Mouse (Mus musculus) adrenal gland, postnatal 25 days (tissue): ENCODE measurements around the gene Syvn1. TPM values are rescaled to one million over a fixed set of nuclear protein-coding genes. Genes with fewer than 3 reads are reported as not detected.
"Not testable (repeated sequence)": the region's sequence is repeated elsewhere in the genome, so short reads cannot be mapped to it uniquely, and the experiment has no call there.

Experiments
- DNase-seq: peaks from one replicate; pipeline ENCODE4 v3.0.0; 2021; ENCODE audit warnings: mixed read lengths
- total RNA-seq: library from RNA; stranded (reverse); gene quantifications from 2 replicates; pipeline ENCODE4 v1.2.3, GENCODE M21; 2021

Gene Syvn1
- total RNA-seq, 1 experiment from 2014 or later, result 59.7 TPM

DNA sequence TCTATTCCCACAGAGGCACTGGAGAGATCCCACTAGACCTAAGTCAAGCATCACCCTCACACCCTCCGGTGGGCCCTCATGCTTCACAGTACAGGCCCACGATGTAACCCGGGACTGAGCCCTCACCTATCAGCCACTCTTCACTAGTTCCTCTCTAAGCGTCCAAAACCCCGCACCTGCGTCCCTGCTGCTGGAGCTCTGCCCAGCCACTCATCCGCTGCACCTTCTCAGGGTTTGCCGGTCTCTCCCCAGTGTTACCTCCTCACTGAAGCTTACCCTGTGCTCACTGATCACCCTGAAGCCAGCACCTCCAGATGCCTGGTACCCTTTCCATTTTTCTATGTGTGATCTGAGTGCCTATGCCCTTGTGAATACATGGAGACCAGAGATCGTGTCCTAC, 4.1 kb upstream of the Syvn1 start:
- DNase-seq, result no peak

DNA sequence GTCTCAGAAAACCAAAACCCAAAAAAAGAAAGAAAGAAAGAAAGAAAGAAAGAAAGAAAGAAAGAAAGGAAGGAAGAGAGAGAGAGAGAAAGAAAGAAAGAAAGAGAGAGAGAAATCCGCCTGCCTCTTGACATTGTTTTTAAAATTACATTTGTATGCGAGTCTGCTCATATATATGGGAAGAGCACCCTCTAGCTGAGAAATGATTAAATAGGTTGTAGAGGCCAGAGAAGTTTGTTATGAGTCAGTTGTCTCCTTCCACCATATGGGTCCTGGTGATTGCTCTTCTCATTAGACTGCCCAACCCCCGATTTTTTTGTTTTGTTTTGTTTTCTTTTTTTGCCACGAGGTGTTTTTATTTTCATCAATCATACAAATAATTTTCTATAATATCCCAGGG, 2.3 kb upstream of the Syvn1 start:
- not testable (repeated sequence) for DNase-seq

DNA sequence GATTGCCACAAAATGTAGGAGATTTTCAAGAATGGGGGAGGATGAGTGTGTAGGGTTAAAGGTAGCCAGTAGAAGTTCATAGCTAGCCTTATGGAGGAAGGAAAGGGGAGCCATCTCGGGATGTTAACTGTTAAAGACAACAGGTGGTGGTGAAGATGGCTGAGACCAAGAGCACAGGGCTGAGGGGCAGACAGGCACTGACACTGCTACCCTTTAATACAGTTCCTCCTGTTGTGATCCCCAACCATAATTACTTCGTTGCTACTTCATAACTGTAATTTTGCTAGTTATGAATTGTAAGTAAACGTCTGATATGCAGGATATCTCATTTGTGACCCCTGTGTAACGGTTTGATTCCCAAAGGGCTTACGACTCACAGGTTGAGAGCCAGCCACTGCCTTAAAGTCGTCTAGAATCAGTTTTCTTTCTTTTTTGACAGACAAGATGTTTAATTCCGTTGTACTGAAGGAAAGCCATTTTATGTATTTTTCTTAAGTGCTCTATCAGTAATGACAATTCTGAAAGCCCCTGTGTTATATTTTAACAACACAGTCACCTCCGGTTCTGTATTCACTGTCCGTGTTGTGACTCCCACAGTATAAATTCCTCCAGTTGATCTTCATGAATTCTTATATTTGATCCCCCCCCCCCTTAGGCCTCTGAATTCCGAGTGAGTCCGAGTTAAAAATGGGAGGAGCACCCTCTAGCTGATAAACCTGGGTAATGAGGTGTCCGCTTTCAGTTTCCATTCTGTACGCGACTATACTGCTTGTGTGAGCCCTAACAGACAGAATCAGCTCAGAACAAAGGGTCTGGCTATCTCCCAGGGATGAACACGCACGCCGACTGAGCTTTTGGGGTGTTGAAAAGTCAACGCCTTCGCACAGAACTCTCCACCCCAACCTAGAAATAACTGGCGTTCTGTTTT, 746 bp upstream of the Syvn1 start:
- DNase-seq, result no peak

DNA sequence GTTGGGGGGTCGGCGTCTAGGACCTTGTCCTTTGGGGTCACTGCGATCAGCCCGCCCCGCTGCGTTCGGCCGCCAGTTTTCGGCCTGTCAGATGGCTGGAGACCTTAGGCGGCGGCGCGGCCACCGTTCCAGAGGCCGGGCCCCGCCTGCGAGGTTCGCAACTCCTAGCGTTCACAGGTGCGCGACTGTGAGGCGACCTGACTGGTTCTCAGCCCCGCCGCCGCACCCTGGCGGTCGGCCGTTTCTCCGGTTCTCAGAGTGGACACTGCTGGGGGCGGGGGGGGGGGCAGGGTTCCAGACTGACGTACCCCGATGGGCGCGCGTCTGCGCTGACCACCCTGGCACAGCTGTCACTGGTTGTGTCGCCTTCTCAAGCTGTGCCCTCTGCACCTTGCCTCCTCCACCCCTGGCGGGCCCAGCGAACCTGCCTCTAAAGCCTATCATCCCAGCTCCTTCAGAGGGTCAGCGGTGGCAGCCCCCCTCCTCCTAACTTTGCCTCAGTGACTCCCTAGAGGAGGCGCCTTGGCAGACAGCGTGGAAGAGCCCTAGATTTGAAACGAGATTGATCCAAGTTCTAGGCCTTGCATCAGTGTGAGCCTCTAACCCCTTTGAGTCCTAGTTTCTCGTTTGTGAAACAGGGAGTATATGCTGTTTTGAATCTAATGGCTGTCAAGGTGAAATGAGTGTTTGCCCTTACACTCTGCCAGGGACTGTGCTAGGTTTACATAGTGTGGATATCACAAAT, 950 bp downstream of the Syvn1 start:
- no peak for DNase-seq

DNA sequence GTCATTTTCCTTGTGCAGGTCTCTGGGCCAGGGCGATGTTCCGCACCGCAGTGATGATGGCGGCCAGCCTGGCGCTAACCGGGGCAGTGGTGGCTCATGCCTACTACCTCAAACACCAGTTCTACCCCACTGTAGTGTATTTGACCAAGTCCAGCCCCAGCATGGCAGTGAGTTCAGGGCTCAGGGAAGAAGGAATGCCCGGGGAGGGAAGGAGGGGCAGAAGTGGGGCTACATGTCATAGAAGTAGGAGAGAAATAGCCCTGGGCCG, 1.5 kb downstream of the Syvn1 start:
- DNase-seq, result no peak

DNA sequence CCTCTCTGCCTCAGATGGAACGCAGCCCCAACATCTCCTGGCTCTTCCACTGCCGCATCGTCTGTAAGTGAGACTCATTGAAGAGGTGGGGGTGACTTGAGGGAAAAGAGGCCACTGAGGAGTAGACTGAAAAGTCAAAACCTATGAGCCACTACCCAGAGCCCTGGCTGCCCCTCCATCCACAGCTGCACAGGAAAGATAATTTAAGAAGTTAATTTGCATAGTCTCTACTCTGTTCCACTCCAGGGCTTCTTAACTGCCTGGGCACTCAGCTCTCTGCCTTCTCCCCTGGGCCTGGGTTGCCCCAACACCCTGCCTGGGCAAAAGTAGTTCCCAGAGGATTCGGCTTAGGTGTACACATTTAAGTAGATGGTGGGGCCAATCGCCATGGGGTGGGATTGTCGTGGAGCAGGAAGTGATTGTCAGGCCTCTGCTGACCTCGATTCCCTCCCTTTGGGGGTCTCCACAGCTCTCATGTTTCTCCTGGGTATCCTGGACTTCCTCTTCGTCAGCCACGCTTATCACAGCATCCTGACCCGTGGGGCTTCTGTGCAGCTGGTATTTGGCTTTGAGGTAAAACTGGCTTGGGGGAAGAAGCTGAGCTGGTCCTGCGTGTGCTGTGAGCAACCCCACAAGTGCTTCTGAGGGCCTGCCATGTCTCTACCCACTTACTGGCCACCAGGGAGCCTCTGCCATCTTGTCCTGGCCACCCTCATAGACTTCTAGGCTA, 2.5 kb downstream of the Syvn1 start:
- DNase-seq, result no peak

DNA sequence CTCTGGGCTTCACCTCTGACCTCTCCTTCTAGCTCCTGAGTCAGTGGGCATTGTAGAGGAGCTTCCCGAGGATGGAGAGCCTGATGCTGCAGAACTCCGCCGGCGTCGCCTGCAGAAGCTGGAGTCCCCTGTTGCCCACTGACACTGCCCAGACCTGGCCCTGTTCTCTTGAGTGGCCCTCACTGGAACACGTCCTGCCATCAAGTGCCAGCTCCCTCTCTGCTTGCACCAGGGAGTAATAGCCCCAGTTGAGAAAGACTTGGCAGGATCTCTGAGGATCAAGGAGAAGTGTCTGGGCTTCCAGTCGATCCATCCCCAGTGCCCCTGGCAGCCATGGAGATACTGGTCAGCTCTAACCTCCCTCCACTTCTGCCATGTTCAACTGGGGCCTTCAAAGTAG, 6.1 kb downstream of the Syvn1 start:
- peak; percentile 17 for DNase-seq

DNA sequence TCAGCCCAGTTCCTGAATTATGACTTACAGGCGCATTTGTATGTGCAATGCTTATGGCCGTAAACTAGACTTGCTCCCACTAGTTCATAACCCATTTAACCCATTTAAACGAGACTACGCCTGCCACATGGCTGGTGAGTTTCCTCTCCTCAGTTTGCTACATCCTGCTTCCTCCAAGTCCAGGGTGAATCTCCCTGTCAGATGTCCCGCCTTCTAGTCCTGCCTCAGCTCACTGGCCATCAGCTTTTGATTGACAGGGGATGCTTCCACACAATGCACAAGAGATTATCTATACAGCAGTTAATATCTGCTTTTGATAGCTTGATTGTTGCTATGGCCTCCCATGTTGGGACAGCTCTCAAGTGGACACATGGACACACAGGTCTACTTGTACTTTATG, 7.9 kb downstream of the Syvn1 start:
- DNase-seq, result no peak

DNA sequence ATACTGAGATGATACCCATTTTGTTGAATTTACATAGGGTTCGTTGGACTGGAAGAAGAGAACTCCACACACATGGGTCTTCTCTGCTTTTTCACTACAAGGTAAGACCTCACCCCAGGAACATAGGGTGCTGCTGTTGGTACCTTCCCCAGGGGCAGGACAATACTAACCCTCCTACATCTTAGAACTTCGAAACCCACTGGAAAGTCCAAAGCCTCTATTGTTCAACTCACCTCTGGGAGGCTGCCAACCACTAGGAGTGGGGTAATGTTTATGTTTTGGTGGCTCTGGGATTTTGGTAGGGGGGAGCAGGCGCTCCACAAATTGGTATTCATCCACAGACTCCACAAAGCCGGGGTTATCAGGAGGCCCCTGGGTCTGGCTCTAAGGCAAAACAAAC, 10.3 kb downstream of the Syvn1 start:
- no peak for DNase-seq

DNA sequence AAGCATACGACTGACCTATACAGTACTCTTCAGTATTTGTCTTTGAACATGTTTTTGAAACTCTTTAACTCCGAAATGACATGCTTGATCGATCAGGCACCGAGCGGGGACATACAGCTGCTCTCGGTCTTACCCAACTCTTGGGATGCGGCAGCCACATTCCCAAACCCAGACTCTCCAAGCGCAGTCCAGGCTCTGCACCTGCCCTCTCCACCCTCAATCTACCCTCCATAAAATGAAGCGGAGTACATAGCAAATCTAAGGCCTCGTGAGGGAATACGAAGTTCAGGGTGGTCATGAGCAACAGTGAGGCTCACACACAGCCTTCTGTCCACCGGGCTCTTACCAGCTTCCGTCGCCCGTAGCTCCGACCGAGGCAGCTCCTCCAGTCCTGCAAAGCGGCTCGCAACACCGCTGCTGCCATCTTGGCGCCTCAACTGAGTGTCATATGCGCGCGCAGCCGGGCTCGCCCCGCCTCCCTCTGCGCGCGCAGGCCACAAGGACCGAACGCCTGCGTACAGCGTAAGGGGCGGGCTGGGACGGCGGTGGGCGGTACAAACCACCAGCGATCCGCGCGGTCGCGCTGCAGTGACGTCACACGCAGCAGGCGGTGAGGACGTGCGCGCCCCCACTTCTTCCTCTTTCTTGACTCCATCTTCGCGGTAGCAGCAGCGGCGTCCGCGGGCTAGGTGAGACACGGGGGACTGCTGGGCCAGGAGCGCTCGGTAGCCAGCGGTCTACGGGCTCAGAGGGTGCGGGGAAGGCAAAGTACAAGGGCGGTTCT, 11.1 kb downstream of the Syvn1 start, which contains the start of the genes Mrpl49 and Fau:
Mrpl49 (minus strand) TSS at position 473 of the 784 bp plus-strand sequence.
Fau (plus strand) TSS at position 532 of the 784 bp plus-strand sequence.
- DNase-seq, result peak; percentile 99

DNA sequence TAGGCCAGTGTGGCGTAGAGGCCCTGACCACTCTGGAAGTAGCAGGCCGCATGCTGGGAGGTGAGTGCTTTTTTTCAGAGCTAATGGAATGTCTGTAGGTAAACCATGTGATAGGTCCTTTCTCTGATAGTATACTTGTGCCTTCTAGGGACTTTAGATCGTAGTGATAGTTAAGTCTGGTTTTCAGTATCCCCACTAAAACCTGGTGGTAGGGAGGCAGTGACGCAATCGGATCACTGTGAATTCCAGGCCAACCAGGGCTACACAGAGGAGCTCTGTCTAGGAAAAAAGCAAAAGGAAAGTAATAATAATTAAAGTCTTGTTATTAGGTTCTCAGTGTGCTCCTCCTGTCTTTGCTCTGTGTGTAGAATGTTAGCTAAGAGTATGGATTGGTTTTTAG, 12.1 kb downstream of the Syvn1 start:
- DNase-seq, result no peak

DNA sequence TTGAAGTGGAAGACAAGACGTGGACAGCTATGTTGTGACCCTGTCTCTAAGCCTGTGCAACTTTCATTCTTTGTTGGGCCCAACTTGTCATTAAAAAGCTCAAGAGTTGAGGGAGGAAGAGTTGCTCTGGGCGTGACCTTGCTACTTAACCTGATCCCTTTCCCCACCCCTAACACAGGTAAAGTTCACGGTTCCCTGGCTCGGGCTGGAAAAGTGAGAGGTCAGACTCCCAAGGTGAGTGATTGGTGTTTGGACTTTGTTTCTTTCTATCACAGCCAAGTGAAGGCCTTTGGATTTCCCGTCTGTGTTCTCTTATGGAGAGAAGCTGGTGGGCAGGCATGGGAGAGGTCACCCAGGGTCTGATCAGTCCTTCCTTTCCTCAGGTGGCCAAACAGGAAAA, 12.6 kb downstream of the Syvn1 start:
- DNase-seq, result no peak

DNA sequence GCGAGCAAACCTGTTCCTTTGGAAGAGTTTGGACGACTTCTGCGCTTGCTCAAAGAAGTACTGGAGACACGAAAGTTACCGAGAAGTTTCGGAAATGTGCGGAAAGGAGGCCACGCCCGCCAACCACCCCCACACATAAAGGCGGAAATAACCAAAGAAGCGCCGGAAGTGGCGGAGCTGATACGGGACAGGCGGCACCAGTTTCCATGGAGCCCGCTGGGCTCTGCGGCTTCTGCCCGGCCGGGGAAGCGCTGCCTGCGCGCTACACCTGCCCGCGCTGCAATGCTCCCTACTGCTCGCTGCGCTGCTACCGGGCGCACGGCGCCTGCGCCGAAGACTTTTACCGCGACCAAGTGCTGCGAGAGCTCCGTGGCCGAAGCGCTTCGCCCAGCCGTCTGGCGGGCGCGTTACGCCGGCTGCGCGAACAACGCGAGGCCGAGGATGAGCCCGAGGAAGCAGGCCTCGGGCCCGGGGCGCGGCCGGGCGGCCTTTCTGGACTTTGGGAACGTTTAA, 14.7 kb downstream of the Syvn1 start, which contains the start of gene Znhit2:
Znhit2 (plus strand) TSS at position 172 of the 513 bp plus-strand sequence.
- peak; percentile 89 for DNase-seq

DNA sequence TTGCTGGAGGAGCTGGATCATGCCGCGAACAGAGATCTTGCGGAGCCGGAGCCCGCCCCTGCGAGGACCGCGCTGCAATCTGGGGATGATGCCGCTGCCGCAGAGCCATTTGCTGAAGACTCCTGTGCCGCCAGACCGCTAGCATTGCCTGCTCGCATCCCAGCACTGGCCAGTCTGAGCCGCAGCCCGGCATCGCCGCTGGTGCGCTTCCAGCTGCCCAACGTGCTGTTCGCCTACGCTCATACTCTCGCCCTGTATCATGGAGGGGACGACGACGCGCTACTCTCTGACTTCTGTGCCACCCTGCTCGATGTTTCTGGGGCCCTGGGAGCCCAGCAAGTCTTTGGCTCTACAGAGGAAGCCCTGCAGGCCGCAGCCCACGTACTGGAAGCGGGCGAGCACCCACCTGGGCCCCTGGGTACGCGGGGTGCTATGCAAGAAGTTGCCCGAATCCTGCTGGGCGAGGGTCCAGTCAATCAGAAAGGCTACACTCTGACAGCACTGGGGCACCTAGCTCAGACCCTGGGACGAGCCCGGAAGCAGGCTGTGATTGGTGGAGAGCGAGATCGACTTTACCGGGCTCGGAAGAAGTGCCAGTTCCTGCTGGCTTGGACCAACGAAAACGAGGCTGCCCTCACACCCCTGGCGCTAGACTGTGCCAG, 15.4 kb downstream of the Syvn1 start:
- DNase-seq, result peak; percentile 34

DNA sequence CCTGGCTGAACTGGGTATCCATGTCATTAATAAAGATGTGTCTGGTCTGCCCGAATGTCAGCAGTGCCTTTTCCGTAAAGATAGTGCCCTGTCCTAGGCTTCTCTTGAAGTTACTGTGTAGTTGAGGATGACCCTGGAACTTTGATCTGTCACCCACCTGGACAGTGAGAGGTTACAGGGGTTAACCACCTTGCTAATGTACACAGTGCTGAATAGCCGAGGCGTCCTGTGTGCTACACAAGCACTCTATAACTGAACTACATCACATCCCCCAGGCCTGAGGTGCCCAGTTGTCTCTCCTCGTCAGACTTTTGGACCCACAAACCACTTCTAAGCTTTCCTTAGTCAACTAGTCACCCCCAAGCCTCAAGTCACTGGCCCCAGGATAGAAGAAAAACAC, 16.0 kb downstream of the Syvn1 start:
- no peak for DNase-seq

DNA sequence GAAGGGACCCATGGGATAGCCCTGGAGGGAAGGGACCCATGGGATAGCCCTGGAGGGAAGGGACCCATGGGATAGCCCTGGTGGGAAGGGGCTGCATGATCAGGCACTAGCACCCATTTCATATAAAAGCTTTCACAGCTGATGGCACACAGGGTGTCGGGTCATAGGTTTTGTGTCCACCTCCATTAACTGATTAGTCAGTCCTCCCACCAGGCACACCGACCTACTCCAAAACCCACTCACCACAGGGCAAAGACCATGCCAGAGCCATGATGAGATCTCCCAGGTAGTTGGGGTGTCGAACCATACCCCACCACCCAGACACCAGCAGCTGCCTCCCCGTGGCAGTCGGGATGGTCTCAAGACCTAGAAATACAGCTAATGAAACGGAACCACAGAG, 16.7 kb downstream of the Syvn1 start:
- no peak for DNase-seq

DNA sequence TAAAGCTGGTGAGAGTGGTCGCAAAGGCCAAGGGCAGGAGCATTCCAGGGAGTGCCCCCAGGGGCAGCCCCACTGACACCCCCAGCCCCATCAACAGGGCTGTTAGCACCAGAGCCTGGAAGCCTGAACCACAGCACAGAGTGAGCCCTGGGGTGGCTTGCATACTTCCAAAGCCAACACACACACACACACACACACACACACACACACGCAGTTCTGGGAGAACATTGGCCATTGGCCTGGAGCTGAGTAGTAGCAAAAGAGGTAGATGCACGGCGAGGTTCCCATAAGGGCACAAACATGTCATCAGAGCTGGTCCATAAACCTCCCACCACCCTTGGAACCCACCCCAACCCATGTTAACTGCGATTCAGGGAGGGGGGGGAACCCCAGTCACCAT, 20.2 kb downstream of the Syvn1 start:
- no peak for DNase-seq

DNA sequence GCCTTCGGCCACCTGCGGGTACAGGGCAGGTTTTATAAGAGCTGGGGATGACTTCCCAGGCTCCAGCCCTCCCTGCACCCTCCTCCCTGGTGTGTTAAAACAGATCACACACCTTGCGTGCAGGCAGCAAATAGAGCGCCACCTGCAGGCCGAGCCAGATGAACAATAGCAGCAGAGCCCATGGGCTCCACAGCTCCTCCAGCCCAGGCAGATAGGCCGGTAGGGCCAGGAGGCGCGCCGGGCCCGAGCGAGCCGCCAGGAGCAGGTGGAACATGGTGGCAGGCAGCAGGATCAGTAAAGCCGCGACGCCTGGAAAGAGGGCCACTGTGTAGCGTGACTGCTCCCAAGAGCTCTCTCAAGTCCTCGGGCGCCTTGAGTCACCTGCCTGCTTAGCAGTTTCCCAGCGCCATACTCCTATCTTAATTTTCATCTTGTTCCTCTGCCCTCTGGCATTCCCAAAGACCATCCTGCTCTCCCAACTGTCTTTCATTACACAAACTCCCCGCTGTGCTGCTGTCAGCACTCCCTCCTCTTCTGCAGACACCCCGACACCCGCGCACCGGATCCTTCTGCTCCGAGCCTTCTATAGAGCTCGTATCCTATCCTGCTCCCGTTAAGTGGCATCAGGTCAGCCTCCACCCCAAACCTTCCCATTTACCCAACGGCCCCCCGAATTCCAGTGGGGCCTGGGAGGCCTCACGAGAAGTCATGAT, 20.8 kb downstream of the Syvn1 start:
- DNase-seq, result peak; percentile 81

DNA sequence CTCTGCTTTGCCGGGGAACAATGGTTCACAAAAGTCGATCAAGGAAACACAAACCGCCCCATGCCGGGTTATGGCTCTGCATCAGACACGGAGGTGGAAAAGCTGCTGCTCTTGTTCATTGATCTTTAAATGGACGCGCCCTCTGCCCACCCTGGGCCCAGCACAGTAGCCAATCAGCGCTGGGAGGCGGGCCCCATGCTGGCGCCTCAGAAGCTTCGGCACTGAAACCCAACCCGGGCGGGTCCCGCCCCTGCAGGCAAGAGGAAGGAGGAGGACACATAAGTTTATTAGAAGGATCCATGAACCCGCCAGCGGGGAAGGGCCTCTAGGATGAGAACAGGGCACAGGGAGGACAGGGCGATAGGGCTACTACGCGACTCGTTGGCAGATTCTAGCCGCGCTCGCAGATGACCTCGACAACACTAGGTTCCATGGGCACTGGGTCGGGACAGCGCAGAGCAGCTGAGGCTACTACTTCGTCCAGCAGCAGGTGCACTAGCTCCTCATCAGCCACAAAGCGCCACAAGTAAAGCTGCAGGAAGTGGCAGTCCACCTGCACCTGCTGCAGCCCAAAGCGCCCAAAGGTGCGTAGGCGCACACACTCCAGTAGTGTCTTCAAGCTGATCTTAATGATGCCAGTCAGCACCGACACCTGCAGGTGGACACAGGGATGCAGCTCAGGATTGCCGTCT, 21.5 kb downstream of the Syvn1 start, which contains the start of gene Tm7sf2:
Tm7sf2 (minus strand) TSS at position 650 of the 692 bp plus-strand sequence.
- DNase-seq, result peak; percentile 94

DNA sequence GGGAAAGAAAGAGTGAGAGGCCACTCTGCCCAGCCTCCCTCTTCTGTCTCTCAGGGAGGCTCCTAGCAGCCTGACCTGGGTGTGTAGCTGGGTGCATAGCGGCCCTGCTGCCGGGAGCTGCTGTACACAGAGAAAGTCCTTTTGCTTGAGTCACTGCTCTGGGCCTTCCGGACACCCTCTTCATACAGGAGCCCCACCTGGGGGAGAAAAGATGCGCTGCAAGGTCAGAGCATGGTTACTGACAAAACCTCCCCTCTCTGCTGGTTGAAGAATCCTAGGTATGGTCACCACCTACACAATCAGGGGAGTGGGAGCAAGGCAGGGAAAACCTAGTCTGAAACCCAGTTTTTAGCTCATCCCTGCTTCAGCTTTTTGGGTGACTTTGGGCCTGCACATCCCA, 22.6 kb downstream of the Syvn1 start:
- DNase-seq, result no peak
